Mouse (Mus musculus) C2C12 (cell line): Measurements from ENCODE around the gene Oit3.
"Not testable (repeated sequence)": the region's sequence is repeated elsewhere in the genome, so short reads cannot be mapped to it uniquely, and the experiment has no call there.

ENCODE experiments used
- CTCF ChIP-seq: IDR thresholded peaks from one replicate; pipeline ENCODE4 v1.5.1; 2011; ENCODE audit not compliant: control insufficient read depth, insufficient read depth, insufficient read length
- MAX ChIP-seq: IDR thresholded peaks from one replicate; pipeline ENCODE4 v1.6.1; 2011; ENCODE audit warnings: mild to moderate bottlenecking, control low read depth

DNA sequence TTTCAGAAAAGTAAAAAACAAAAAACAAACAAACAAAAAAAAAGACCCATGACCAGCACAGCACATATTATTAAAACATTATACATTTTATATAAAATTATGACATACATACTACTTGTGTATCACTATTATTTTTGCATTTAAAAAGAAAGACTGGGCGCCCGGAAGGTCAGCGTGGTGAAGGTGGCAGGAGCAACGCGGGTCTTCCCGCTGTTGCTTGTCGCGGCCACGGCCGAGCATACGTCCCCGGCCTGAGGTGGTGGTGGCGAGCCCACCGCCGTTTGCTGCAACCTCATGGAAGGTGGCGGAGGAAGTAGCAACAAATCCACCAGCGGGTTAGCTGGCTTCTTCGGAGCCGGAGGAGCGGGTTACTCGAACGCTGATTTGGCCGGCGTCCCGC is 46.1 kb downstream of the Oit3 start, which contains the start of gene Gm10273:
- TF ChIP-seq CTCF, MAX: not testable (repeated sequence)
